Mouse (Mus musculus): Measurements from ENCODE around the gene Sh3bp1. TPM values are rescaled to one million over a fixed set of nuclear protein-coding genes. Genes with fewer than 3 reads are reported as not detected.

Sh3bp1 gene
- total and polyA plus RNA-seq, 3 experiments: 12.3 to 69.7 (median 23.8) TPM

DNA sequence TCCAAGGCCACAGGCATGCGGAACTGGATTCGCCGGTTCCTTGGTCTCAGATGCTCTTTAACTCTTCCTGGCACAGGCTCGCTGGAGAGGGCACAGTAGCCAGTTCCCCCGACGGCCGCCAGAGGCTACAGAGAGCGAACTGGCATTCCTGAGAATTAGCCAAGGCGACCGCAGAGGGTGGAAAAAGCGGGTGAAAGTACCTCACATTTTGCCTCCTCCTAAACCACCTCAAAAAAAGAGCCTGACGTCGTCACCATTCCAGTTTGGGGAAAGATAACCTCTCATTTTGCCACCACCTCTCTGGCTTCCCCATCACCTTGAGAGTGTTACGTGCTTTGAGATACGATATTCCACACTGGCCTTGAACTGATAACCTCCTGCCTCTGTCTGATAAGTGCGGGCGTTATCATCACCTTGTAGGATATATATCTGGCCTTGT, 23.3 kb upstream of the Sh3bp1 start:
- Histone ChIP-seq H3K36me3 (replicated peaks in 1 of 2; ENCODE audit: control insufficient read depth in 1 of 2, insufficient read depth in 1 of 2, low read length in 1 of 2) (peaks cover 9 to 23% of the 10 kb centered on the region in 2 experiments), H3K9me3 (replicated peaks; ENCODE audit: low read length) (no peaks in the 10 kb centered on the region), H3K27me3 (replicated peaks) (peaks cover 29% of the 10 kb centered on the region), H3K4me1 (ENCODE audit: control insufficient read depth in 1 of 2, insufficient read depth in 2 of 2) (peaks cover 0 to 28% of the 10 kb centered on the region in 2 experiments; a peak in 2 of 4 replicates), H3K4me2 (ENCODE audit: insufficient read depth, low read depth, poor library complexity, severe bottlenecking) (peak overlapping the region; percentile 80), H3K27ac (ENCODE audit: insufficient read depth, low read depth) (no peak overlapping the region), H3K79me2 (replicated peaks; ENCODE audit: control insufficient read depth, extremely low read depth, insufficient read depth, poor library complexity, severe bottlenecking) (0 out of 2 replicates have a peak, but pooled peaks cover 4% of the 10 kb centered on the region), H3K9ac (ENCODE audit: insufficient read depth, low read depth) (peak overlapping the region; percentile 79), H3K4me3 (replicated peaks in 1 of 3; ENCODE audit: low read depth in 2 of 3, low read length in 2 of 3, poor library complexity in 1 of 3) (peak overlapping the region; percentile 49 to 75 (median 68))
- in situ Hi-C loops (cut with MboI; ENCODE audit: low pct_ligation_motif_present, low pct_unique_long_range_greater_than_20kb, low sequenced_read_pairs) (no loop called here), dilution Hi-C loops (cut with MboI; ENCODE audit: extremely low pct_ligation_motif_present, extremely low pct_unique_long_range_greater_than_20kb, low sequenced_read_pairs) (no loop called here)
- TF ChIP-seq EP300 (IDR thresholded peaks at IDR 0.05; ENCODE audit: low read length) (peak; percentile 44; the same call in 1 of the 2 replicates), GABPA (IDR thresholded peaks at IDR 0.05; ENCODE audit: insufficient replicate concordance, low read depth, low read length) (no peak), TBP (conservative IDR thresholded peaks at IDR 0.05; ENCODE audit: low read depth, low read length) (no peak), SMC3 (IDR thresholded peaks at IDR 0.05; ENCODE audit: low read depth, low read length) (peak; percentile 41), JUND (conservative IDR thresholded peaks at IDR 0.05; ENCODE audit: low read depth, low read length) (no peak), MAFK (IDR thresholded peaks at IDR 0.05; ENCODE audit: insufficient replicate concordance, low read length) (no peak), ETS1 (conservative IDR thresholded peaks at IDR 0.05; ENCODE audit: low read depth, low read length) (no peak), KAT2A (IDR thresholded peaks at IDR 0.05; ENCODE audit: insufficient replicate concordance, low read length) (no peak), MAZ (IDR thresholded peaks at IDR 0.05; ENCODE audit: low read depth, low read length) (no peak), BHLHE40 (IDR thresholded peaks at IDR 0.05; ENCODE audit: low read depth, low read length) (no peak), MEF2A (IDR thresholded peaks at IDR 0.05; ENCODE audit: borderline replicate concordance, low read depth, low read length) (0 out of 2 replicates have a peak, but pooled peaks have one; percentile 31), MYC (IDR thresholded peaks at IDR 0.05; ENCODE audit: low read depth, low read length) (no peak), HCFC1 (IDR thresholded peaks at IDR 0.05; ENCODE audit: low read depth, low read length) (peak; percentile 29), USF2 (conservative IDR thresholded peaks at IDR 0.05; ENCODE audit: low read depth, low read length) (no peak), E2F4 (IDR thresholded peaks at IDR 0.05; ENCODE audit: insufficient replicate concordance, low read depth, low read length) (no peak), IRF4 (IDR thresholded peaks at IDR 0.05; ENCODE audit: low read depth, low read length) (peak; percentile 26; the same call in 1 of the 2 replicates), NELFE (IDR thresholded peaks at IDR 0.05; ENCODE audit: low read depth, low read length) (0 out of 2 replicates have a peak, but pooled peaks have one; percentile 20), ZMIZ1 (IDR thresholded peaks at IDR 0.05; ENCODE audit: low read depth, low read length) (no peak), CTCF (conservative IDR thresholded peaks at IDR 0.05 in 1 of 2, IDR thresholded peaks at IDR 0.05 in 1 of 2; ENCODE audit: low read depth in 2 of 2, low read length in 2 of 2) (peak; percentile 48 to 69; a peak in 3 of 4 replicates), PAX5 (IDR thresholded peaks at IDR 0.05; ENCODE audit: low read length) (no peak), RAD21 (IDR thresholded peaks at IDR 0.05; ENCODE audit: low read depth, low read length) (peak; percentile 26), POLR2A (IDR thresholded peaks at IDR 0.05; ENCODE audit: low read depth, low read length) (no peak), MXI1 (IDR thresholded peaks at IDR 0.05; ENCODE audit: low read depth, low read length) (no peak), CHD2 (IDR thresholded peaks at IDR 0.05; ENCODE audit: low read length) (0 out of 2 replicates have a peak, but pooled peaks have one; percentile 28), UBTF (IDR thresholded peaks at IDR 0.05; ENCODE audit: low read depth, low read length) (no peak), ZC3H11A (IDR thresholded peaks at IDR 0.05; ENCODE audit: low read depth, low read length) (no peak), TCF12 (IDR thresholded peaks at IDR 0.05; ENCODE audit: low read depth, low read length) (peak; percentile 29; the same call in 1 of the 2 replicates), CHD1 (IDR thresholded peaks at IDR 0.05; ENCODE audit: low read depth, low read length) (no peak), POLR2AphosphoS2 (IDR thresholded peaks at IDR 0.05; ENCODE audit: low read depth, low read length) (no peak), ZNF384 (IDR thresholded peaks at IDR 0.05; ENCODE audit: low read depth, low read length) (no peak), MAX (IDR thresholded peaks at IDR 0.05; ENCODE audit: low read length) (no peak), NRF1 (IDR thresholded peaks at IDR 0.05; ENCODE audit: low read depth, low read length) (no peak), JUN (IDR thresholded peaks at IDR 0.05; ENCODE audit: insufficient read depth, low read depth, low read length) (no peak), RCOR1 (conservative IDR thresholded peaks at IDR 0.05; ENCODE audit: low read depth, low read length) (no peak), ELF1 (IDR thresholded peaks at IDR 0.05; ENCODE audit: low read depth, low read length) (0 out of 2 replicates have a peak, but pooled peaks have one; percentile 23), SIN3A (IDR thresholded peaks at IDR 0.05; ENCODE audit: low read length) (no peak), USF1 (IDR thresholded peaks at IDR 0.05; ENCODE audit: low read depth, low read length) (no peak), ZKSCAN1 (IDR thresholded peaks at IDR 0.05; ENCODE audit: borderline replicate concordance, low read depth, low read length) (no peak)
- DNase-seq (ENCODE audit: extremely low read depth): peak; percentile 57

Measured in CH12.LX (cell line).